Mouse (Mus musculus): ENCODE measurements around the gene Cks2. TPM values are rescaled to one million over a fixed set of nuclear protein-coding genes. Genes with fewer than 3 reads are reported as not detected.
"Not testable (repeated sequence)": the region's sequence is repeated elsewhere in the genome, so short reads cannot be mapped to it uniquely, and the experiment has no call there.

Gene Cks2
- polyA plus RNA-seq, 1 experiment from 2014 or later = 330 TPM

GRCm38 (mm10) chr13:51658094-51658493 is 13.1 kb downstream of the Cks2 start:
- H3K27ac ChIP-seq = no peak overlapping the region
- no peak overlapping the region for H3K9ac ChIP-seq
- H3K4me2 ChIP-seq = no peak overlapping the region
- no peaks in the 10 kb centered on the region for H3K27me3 ChIP-seq
- no peaks in the 10 kb centered on the region for H3K9me3 ChIP-seq
- H3K36me3 ChIP-seq (replicated peaks) = peaks cover 93% of the 10 kb centered on the region
- 90% methylated on average over 3 of the region's 3 CpGs for WGBS
- no peak for ATAC-seq (ENCODE audit: low FRiP score)
- H3K4me1 ChIP-seq = no peaks in the 10 kb centered on the region
- H3K4me3 ChIP-seq (replicated peaks) = no peak overlapping the region

- Histone ChIP-seq H3K4me1 (no peaks in the 10 kb centered on the region), H3K27ac (no peak overlapping the region), H3K36me3 (replicated peaks) (peaks cover 93% of the 10 kb centered on the region), H3K4me3 (replicated peaks) (no peak overlapping the region), H3K4me2 (no peak overlapping the region), H3K27me3 (no peaks in the 10 kb centered on the region), H3K9me3 (no peaks in the 10 kb centered on the region), H3K9ac (no peak overlapping the region)
- WGBS = 97% methylated on average over 7 of the region's 7 CpGs
- ATAC-seq (ENCODE audit: low FRiP score) = no peak
Observed at GRCm38 (mm10) chr13:51659573-51659972, 14.5 kb downstream of the Cks2 start.

GRCm38 (mm10) chr13:51663561-51663960 is 18.5 kb downstream of the Cks2 start:
- no peak for ATAC-seq (ENCODE audit: low FRiP score)
- Histone ChIP-seq H3K9ac (no peak overlapping the region), H3K4me1 (no peaks in the 10 kb centered on the region), H3K27me3 (no peaks in the 10 kb centered on the region), H3K4me2 (no peak overlapping the region), H3K4me3 (replicated peaks) (no peak overlapping the region), H3K9me3 (no peaks in the 10 kb centered on the region), H3K27ac (no peak overlapping the region), H3K36me3 (replicated peaks) (peaks cover 92% of the 10 kb centered on the region)
- WGBS = 94% methylated on average over 2 of the region's 2 CpGs

- not testable (repeated sequence) for H3K4me2 ChIP-seq; H3K4me3 ChIP-seq (replicated peaks); ATAC-seq (ENCODE audit: low FRiP score); H3K27ac ChIP-seq; H3K4me1 ChIP-seq; H3K27me3 ChIP-seq; H3K9me3 ChIP-seq; H3K9ac ChIP-seq
- 94% methylated on average over 12 of the region's 12 CpGs for WGBS
- peaks cover 85% of the 10 kb centered on the region for H3K36me3 ChIP-seq (replicated peaks)
Observed at GRCm38 (mm10) chr13:51668195-51668594, 23.2 kb downstream of the Cks2 start.

- no peak overlapping the region for H3K4me2 ChIP-seq
- 89% methylated on average over 4 of the region's 4 CpGs for WGBS
- no peaks in the 10 kb centered on the region for H3K9me3 ChIP-seq
- H3K4me1 ChIP-seq = no peaks in the 10 kb centered on the region
- no peaks in the 10 kb centered on the region for H3K27me3 ChIP-seq
- H3K27ac ChIP-seq = no peak overlapping the region
- no peak overlapping the region for H3K4me3 ChIP-seq (replicated peaks)
- no peak overlapping the region for H3K9ac ChIP-seq
- peaks cover 88% of the 10 kb centered on the region for H3K36me3 ChIP-seq (replicated peaks)
- ATAC-seq (ENCODE audit: low FRiP score) = no peak
Observed at GRCm38 (mm10) chr13:51676641-51677040, 31.6 kb downstream of the Cks2 start.

- ATAC-seq (ENCODE audit: low FRiP score) = no peak
- Histone ChIP-seq H3K27me3 (no peaks in the 10 kb centered on the region), H3K4me3 (replicated peaks) (no peak overlapping the region), H3K27ac (no peak overlapping the region), H3K4me2 (no peak overlapping the region), H3K9me3 (no peaks in the 10 kb centered on the region), H3K36me3 (replicated peaks) (peaks cover 89% of the 10 kb centered on the region), H3K4me1 (no peaks in the 10 kb centered on the region), H3K9ac (no peak overlapping the region)
- WGBS = 96% methylated on average over 12 of the region's 12 CpGs
Observed at GRCm38 (mm10) chr13:51677041-51677440, 32.0 kb downstream of the Cks2 start.

- no peak for ATAC-seq (ENCODE audit: low FRiP score)
- Histone ChIP-seq H3K9me3 (no peaks in the 10 kb centered on the region), H3K36me3 (replicated peaks) (peaks cover 96% of the 10 kb centered on the region), H3K4me1 (no peaks in the 10 kb centered on the region), H3K27me3 (no peaks in the 10 kb centered on the region), H3K4me3 (replicated peaks) (no peak overlapping the region), H3K9ac (no peak overlapping the region), H3K27ac (no peak overlapping the region), H3K4me2 (no peak overlapping the region)
- WGBS = 89% methylated on average over 7 of the region's 7 CpGs
Observed at GRCm38 (mm10) chr13:51677630-51678185, 32.7 kb downstream of the Cks2 start.

- Histone ChIP-seq H3K9ac (no peak overlapping the region), H3K27ac (no peak overlapping the region), H3K4me1 (no peaks in the 10 kb centered on the region), H3K36me3 (replicated peaks) (peaks cover 98% of the 10 kb centered on the region), H3K9me3 (no peaks in the 10 kb centered on the region), H3K4me2 (no peak overlapping the region), H3K27me3 (no peaks in the 10 kb centered on the region), H3K4me3 (replicated peaks) (no peak overlapping the region)
- 96% methylated on average over 6 of the region's 6 CpGs for WGBS
- ATAC-seq (ENCODE audit: low FRiP score) = no peak
Observed at GRCm38 (mm10) chr13:51678687-51679086, 33.7 kb downstream of the Cks2 start.

GRCm38 (mm10) chr13:51679332-51679731 is 34.3 kb downstream of the Cks2 start:
- no peaks in the 10 kb centered on the region for H3K4me1 ChIP-seq
- no peaks in the 10 kb centered on the region for H3K27me3 ChIP-seq
- H3K4me3 ChIP-seq (replicated peaks) = no peak overlapping the region
- H3K9ac ChIP-seq = no peak overlapping the region
- H3K36me3 ChIP-seq (replicated peaks) = peaks cover 97% of the 10 kb centered on the region
- no peak overlapping the region for H3K27ac ChIP-seq
- H3K9me3 ChIP-seq = no peaks in the 10 kb centered on the region
- no peak for ATAC-seq (ENCODE audit: low FRiP score)
- 92% methylated on average over 4 of the region's 4 CpGs for WGBS
- H3K4me2 ChIP-seq = no peak overlapping the region

- Histone ChIP-seq H3K27me3 (no peaks in the 10 kb centered on the region), H3K4me1 (no peaks in the 10 kb centered on the region), H3K27ac (no peak overlapping the region), H3K9ac (no peak overlapping the region), H3K36me3 (replicated peaks) (peaks cover 97% of the 10 kb centered on the region), H3K4me2 (no peak overlapping the region), H3K4me3 (replicated peaks) (no peak overlapping the region), H3K9me3 (no peaks in the 10 kb centered on the region)
- 82% methylated on average over 5 of the region's 5 CpGs for WGBS
- ATAC-seq (ENCODE audit: low FRiP score) = no peak
Observed at GRCm38 (mm10) chr13:51681076-51681475, 36.0 kb downstream of the Cks2 start.

- Histone ChIP-seq H3K36me3 (replicated peaks) (peaks cover 97% of the 10 kb centered on the region), H3K27me3 (no peaks in the 10 kb centered on the region), H3K9ac (no peak overlapping the region), H3K4me2 (no peak overlapping the region), H3K4me1 (no peaks in the 10 kb centered on the region), H3K9me3 (no peaks in the 10 kb centered on the region), H3K27ac (no peak overlapping the region), H3K4me3 (replicated peaks) (no peak overlapping the region)
- 96% methylated on average over 8 of the region's 8 CpGs for WGBS
- ATAC-seq (ENCODE audit: low FRiP score) = no peak
Observed at GRCm38 (mm10) chr13:51681634-51682033, 36.6 kb downstream of the Cks2 start.

GRCm38 (mm10) chr13:51685290-51685966 is 40.4 kb downstream of the Cks2 start:
- Histone ChIP-seq H3K9me3 (no peaks in the 10 kb centered on the region), H3K4me2 (no peak overlapping the region), H3K36me3 (replicated peaks) (peaks cover 80% of the 10 kb centered on the region), H3K4me3 (replicated peaks) (no peak overlapping the region), H3K27ac (no peak overlapping the region), H3K27me3 (no peaks in the 10 kb centered on the region), H3K9ac (no peak overlapping the region), H3K4me1 (no peaks in the 10 kb centered on the region)
- WGBS = 94% methylated on average over 7 of the region's 7 CpGs
- ATAC-seq (ENCODE audit: low FRiP score) = no peak

- WGBS = 95% methylated on average over 5 of the region's 5 CpGs
- Histone ChIP-seq H3K4me1 (no peaks in the 10 kb centered on the region), H3K27ac (no peak overlapping the region), H3K9ac (no peak overlapping the region), H3K4me3 (replicated peaks) (no peak overlapping the region), H3K36me3 (replicated peaks) (peaks cover 64% of the 10 kb centered on the region), H3K9me3 (no peaks in the 10 kb centered on the region), H3K27me3 (no peaks in the 10 kb centered on the region), H3K4me2 (no peak overlapping the region)
- no peak for ATAC-seq (ENCODE audit: low FRiP score)
Observed at GRCm38 (mm10) chr13:51686966-51687365, 41.9 kb downstream of the Cks2 start.
